Mouse (Mus musculus): ENCODE measurements around the gene Pga5.

DNA sequence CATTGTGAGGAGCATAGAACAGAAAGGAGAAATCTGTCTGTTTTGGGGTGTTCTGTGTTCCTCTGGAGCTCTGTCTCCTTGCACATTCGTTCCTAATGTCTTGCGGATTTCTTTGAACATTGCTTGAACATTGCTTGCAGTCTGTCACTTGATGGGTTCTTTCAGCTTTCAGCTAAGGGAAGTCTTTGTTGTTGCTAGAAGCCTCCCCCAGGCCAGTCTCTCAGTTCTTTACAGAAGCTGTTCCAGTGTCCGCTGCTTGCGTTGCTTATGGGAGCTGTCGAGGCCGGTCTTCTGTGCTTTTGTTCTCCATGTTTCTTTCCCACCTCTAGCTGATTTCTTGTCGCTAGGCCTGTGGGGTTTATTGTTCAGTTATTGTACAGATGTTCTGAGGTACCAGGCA, 17.9 kb upstream of the Pga5 start:
- TF ChIP-seq POLR2A (IDR thresholded peaks at IDR 0.05; ENCODE audit: borderline replicate concordance, control insufficient read depth, low read depth, low read length): no peak
- TF ChIP-seq CTCF (IDR thresholded peaks at IDR 0.05; ENCODE audit: control insufficient read depth, insufficient read depth, low read length): no peak

Measured in bone marrow, adult 2 months (tissue).